Mouse (Mus musculus) embryo, embryonic 11 days (tissue): ENCODE data around the gene Sdk1.

Experiments
- DNase-seq: peaks from one replicate; pipeline ENCODE4 v3.0.0-alpha.2; 2015

The Sdk1 gene

GRCm38 (mm10) chr5:142173636-142174035 lies 932.3 kb downstream of the Sdk1 start:
- no peak for DNase-seq

- no peak for DNase-seq
Measured at GRCm38 (mm10) chr5:142178164-142178563, 936.9 kb downstream of the Sdk1 start.

- peak; percentile 78 for DNase-seq
Measured at GRCm38 (mm10) chr5:142179304-142179703, 938.0 kb downstream of the Sdk1 start.

- DNase-seq = no peak
Measured at GRCm38 (mm10) chr5:142181862-142182261, 940.6 kb downstream of the Sdk1 start.

- no peak for DNase-seq
Measured at GRCm38 (mm10) chr5:142188765-142189164, 947.5 kb downstream of the Sdk1 start.

- DNase-seq = no peak
Measured at GRCm38 (mm10) chr5:142209911-142210310, 968.6 kb downstream of the Sdk1 start.

GRCm38 (mm10) chr5:142212252-142212651 lies 971.0 kb downstream of the Sdk1 start:
- DNase-seq = no peak

GRCm38 (mm10) chr5:142215981-142216380 lies 974.7 kb downstream of the Sdk1 start:
- no peak for DNase-seq

GRCm38 (mm10) chr5:142220851-142221503 lies 979.7 kb downstream of the Sdk1 start:
- DNase-seq = no peak

GRCm38 (mm10) chr5:142228957-142229810 lies 987.9 kb downstream of the Sdk1 start:
- no peak for DNase-seq

- no peak for DNase-seq
Measured at GRCm38 (mm10) chr5:142229811-142230205, 988.5 kb downstream of the Sdk1 start.

GRCm38 (mm10) chr5:142240288-142240687 lies 999.0 kb downstream of the Sdk1 start:
- no peak for DNase-seq

GRCm38 (mm10) chr5:142242597-142242996 lies 1001.3 kb downstream of the Sdk1 start:
- no peak for DNase-seq

- DNase-seq = no peak
Measured at GRCm38 (mm10) chr5:142243069-142243468, 1001.8 kb downstream of the Sdk1 start.

GRCm38 (mm10) chr5:142256231-142256630 lies 1014.9 kb downstream of the Sdk1 start:
- no peak for DNase-seq

- no peak for DNase-seq
Measured at GRCm38 (mm10) chr5:142258716-142259115, 1017.4 kb downstream of the Sdk1 start.

GRCm38 (mm10) chr5:142262060-142262459 lies 1020.8 kb downstream of the Sdk1 start:
- no peak for DNase-seq
